Comparison of ENCODE assay signal across 10 mouse cellular contexts in genomic region chr7:126700063-126701015, GRCm38 (mm10). TPM values are rescaled to one million over a fixed set of nuclear protein-coding genes. Genes with fewer than 3 reads are reported as not detected.
DNase-seq lines count a peak whose midpoint lies in the region; ATAC-seq and TF ChIP-seq lines count a peak whose summit lies in the region.
"Had no signal": no experiment of that assay in that cellular context is flagged by ENCODE, and none has a peak within 500 bp of the region (broad histone marks: within the 10 kb centered on the region; RNA-seq: fewer than 3 reads in every experiment).

No protein-coding gene starts in this region.

- DNase-seq in cerebellum, adult 9-10 months: peak; percentile 63
- no peak for DNase-seq in cerebellum, adult 11 months
- DNase-seq in layer of hippocampus, adult 2 months (ENCODE audit: low spot score in 2 of 2): no peak
- no peak for DNase-seq in layer of hippocampus, postnatal 36 days
- DNase-seq in hindbrain, postnatal 0 days (ENCODE audit: low spot score): no peak
- DNase-seq in adrenal gland, postnatal 36 days: no peak
- DNase-seq in kidney, postnatal 36 days: no peak

- no peak for TF ChIP-seq CTCF in layer of hippocampus, adult 2 months (conservative IDR thresholded peaks at IDR 0.05)
- TF ChIP-seq CTCF in E14TG2a.4 (conservative IDR thresholded peaks at IDR 0.05; ENCODE audit: low read length): no peak
- no peak for TF ChIP-seq CTCF in hindbrain, postnatal 0 days (IDR thresholded peaks at IDR 0.05; ENCODE audit: low read depth)

- ATAC-seq in hindbrain, postnatal 0 days: no peak

- H3K9me3 ChIP-seq in E14TG2a.4 (ENCODE audit: low read length): no peaks in the 10 kb centered on the region
- H3K9me3 ChIP-seq in hindbrain, postnatal 0 days (ENCODE audit: low read length): no peaks in the 10 kb centered on the region
- H3K9me3 ChIP-seq: heart, embryonic 10.5 days; limb, embryonic 12.5 days had no signal

- 80% methylated on average over 25 of the region's 25 CpGs for WGBS in hindbrain, postnatal 0 days

- H3K4me1 ChIP-seq in E14TG2a.4 (replicated peaks; ENCODE audit: low read depth, low read length): peaks cover 86% of the 10 kb centered on the region
- peaks cover 19% of the 10 kb centered on the region for H3K4me1 ChIP-seq in hindbrain, postnatal 0 days (ENCODE audit: insufficient read depth, low read length)

- peaks cover 39% of the 10 kb centered on the region for H3K36me3 ChIP-seq in E14TG2a.4 (ENCODE audit: insufficient read depth, low read length)
- H3K36me3 ChIP-seq in hindbrain, postnatal 0 days (ENCODE audit: insufficient read depth, low read length): peaks cover 10% of the 10 kb centered on the region; the same call in 1 of the 2 replicates

- H3K27ac ChIP-seq in layer of hippocampus, adult 2 months: peak overlapping the region; percentile 97; the same call in 1 of the 2 replicates
- H3K27ac ChIP-seq in hindbrain, postnatal 0 days: no peak overlapping the region
- H3K27ac ChIP-seq: heart, embryonic 10.5 days; limb, embryonic 12.5 days had no signal

- peak overlapping the region; percentile 76 for H3K4me3 ChIP-seq in layer of hippocampus, adult 2 months
- peak overlapping the region; percentile 61 for H3K4me3 ChIP-seq in E14TG2a.4 (replicated peaks; ENCODE audit: low read length)
- no peak overlapping the region for H3K4me3 ChIP-seq in hindbrain, postnatal 0 days (ENCODE audit: low read length)
- H3K4me3 ChIP-seq: limb, embryonic 12.5 days had no signal

- peaks cover 40% of the 10 kb centered on the region for H3K27me3 ChIP-seq in E14TG2a.4 (ENCODE audit: insufficient read depth, low read length)
- no peaks in the 10 kb centered on the region for H3K27me3 ChIP-seq in hindbrain, postnatal 0 days (ENCODE audit: insufficient read depth, low read length)

- H3K9ac ChIP-seq in hindbrain, postnatal 0 days (replicated peaks; ENCODE audit: low read length): peak overlapping the region; percentile 81; the same call in 1 of the 2 replicates
- H3K9ac ChIP-seq: limb, embryonic 12.5 days had no signal

- no peak overlapping the region for H3K4me2 ChIP-seq in hindbrain, postnatal 0 days (ENCODE audit: low read depth, low read length)

RNA-seq across cellular contexts. Expression of gene Slx1b, which starts 4.8 kb away (rescaled TPM):
- total RNA-seq in layer of hippocampus, adult 2 months (2021): 10 to 100 TPM; 18.9 to 22.3 TPM
- total RNA-seq in layer of hippocampus, postnatal 36 days (2021): 10 to 100 TPM; 16.2 to 16.4 TPM
- 17.0 and 17.6 TPM in 2 replicates for total RNA-seq in hindbrain, postnatal 0 days (2014; rRNA removed)
- polyA plus RNA-seq in hindbrain, postnatal 0 days (2015; fragmentation: Nextera tagmentation; extraction: Ambion mirVana): 8.6 and 9.3 TPM in 2 replicates
- 10 to 100 TPM in 1 of 2 experiments, 1 to 10 TPM in 1; 8.7 to 14.8 TPM for total RNA-seq in adrenal gland, postnatal 36 days (2021)

RNA-seq across cellular contexts. Expression of gene Bola2, which starts 5.1 kb away (rescaled TPM):
- 100 to 1,000 TPM; 103 to 112 TPM for total RNA-seq in layer of hippocampus, adult 2 months (2021)
- total RNA-seq in layer of hippocampus, postnatal 36 days (2021): 100 to 1,000 TPM in 1 of 2 experiments, 10 to 100 TPM in 1; 98.8 to 109 TPM
- 67.1 and 122 TPM in 2 replicates for total RNA-seq in hindbrain, postnatal 0 days (2014; rRNA removed)
- 164 and 172 TPM in 2 replicates for polyA plus RNA-seq in hindbrain, postnatal 0 days (2015; fragmentation: Nextera tagmentation; extraction: Ambion mirVana)
- 10 to 100 TPM; 94.8 to 98.1 TPM for total RNA-seq in adrenal gland, postnatal 36 days (2021)

RNA-seq across cellular contexts. Expression of gene Coro1a, which starts 7.2 kb away (rescaled TPM):
- total RNA-seq in layer of hippocampus, adult 2 months (2021): 100 to 1,000 TPM; 130 to 135 TPM
- total RNA-seq in layer of hippocampus, postnatal 36 days (2021): 100 to 1,000 TPM; 114 to 121 TPM
- 113 and 150 TPM in 2 replicates for total RNA-seq in hindbrain, postnatal 0 days (2014; rRNA removed)
- polyA plus RNA-seq in hindbrain, postnatal 0 days (2015; fragmentation: Nextera tagmentation; extraction: Ambion mirVana): 88.1 and 93.7 TPM in 2 replicates
- total RNA-seq in adrenal gland, postnatal 36 days (2021): 10 to 100 TPM; 10.1 to 11.6 TPM

RNA-seq across cellular contexts. Expression of gene Sult1a1, which starts 24.1 kb away (rescaled TPM):
- 1 to 10 TPM; 9.1 to 9.4 TPM for total RNA-seq in layer of hippocampus, adult 2 months (2021)
- total RNA-seq in layer of hippocampus, postnatal 36 days (2021): 10 to 100 TPM in 1 of 2 experiments, 1 to 10 TPM in 1; 6.3 to 11.2 TPM
- 22.1 and 34.8 TPM in 2 replicates for total RNA-seq in hindbrain, postnatal 0 days (2014; rRNA removed)
- polyA plus RNA-seq in hindbrain, postnatal 0 days (2015; fragmentation: Nextera tagmentation; extraction: Ambion mirVana): 19.4 and 22.4 TPM in 2 replicates
- total RNA-seq in adrenal gland, postnatal 36 days (2021): 10 to 100 TPM; 34.1 to 52.7 TPM

RNA-seq across cellular contexts. Expression of gene Sgf29, which starts 51.2 kb away (rescaled TPM):
- 10 to 100 TPM; 27.8 to 28.4 TPM for total RNA-seq in layer of hippocampus, adult 2 months (2021)
- total RNA-seq in layer of hippocampus, postnatal 36 days (2021): 10 to 100 TPM; 25.6 to 30.3 TPM
- total RNA-seq in hindbrain, postnatal 0 days (2014; rRNA removed): 35.1 and 36.3 TPM in 2 replicates
- 47.0 and 49.9 TPM in 2 replicates for polyA plus RNA-seq in hindbrain, postnatal 0 days (2015; fragmentation: Nextera tagmentation; extraction: Ambion mirVana)
- 10 to 100 TPM; 39.0 to 41.7 TPM for total RNA-seq in adrenal gland, postnatal 36 days (2021)
